Mouse (Mus musculus) spleen, adult 2 months (tissue): ENCODE data around the gene H2al2a.

Experiments used
- CTCF ChIP-seq: fragments of 200-500 bp; IDR thresholded peaks from 2 replicates; pipeline ENCODE4 v1.5.1; 2011; ENCODE audit warnings: mild to moderate bottlenecking, inconsistent platforms; ENCODE audit not compliant: insufficient read depth, insufficient read length, insufficient replicate concordance; ENCODE audit errors: extremely low read depth
- POLR2A ChIP-seq: fragments of 200-500 bp; IDR thresholded peaks from 2 replicates; pipeline ENCODE4 v1.6.1; 2011; ENCODE audit warnings: low read depth, low read length, inconsistent platforms

GRCm38 (mm10) chr2:18016639-18017038 lies 19.9 kb upstream of the H2al2a start:
- TF ChIP-seq CTCF = no peak
- TF ChIP-seq POLR2A = no peak
